Mouse (Mus musculus) liver, adult 2 months (tissue): ENCODE data around the gene Card10.

Experiments used
- CTCF ChIP-seq: fragments of 200-500 bp; IDR thresholded peaks from 2 replicates; pipeline ENCODE4 v1.5.1; 2011; ENCODE audit warnings: low read depth, low read length, control low read depth
- POLR2A ChIP-seq: fragments of 200-500 bp; IDR thresholded peaks from 2 replicates; pipeline ENCODE4 v1.6.1; 2011; ENCODE audit warnings: low read length, control low read depth; ENCODE audit not compliant: insufficient read depth; ENCODE audit errors: extremely low read depth

DNA sequence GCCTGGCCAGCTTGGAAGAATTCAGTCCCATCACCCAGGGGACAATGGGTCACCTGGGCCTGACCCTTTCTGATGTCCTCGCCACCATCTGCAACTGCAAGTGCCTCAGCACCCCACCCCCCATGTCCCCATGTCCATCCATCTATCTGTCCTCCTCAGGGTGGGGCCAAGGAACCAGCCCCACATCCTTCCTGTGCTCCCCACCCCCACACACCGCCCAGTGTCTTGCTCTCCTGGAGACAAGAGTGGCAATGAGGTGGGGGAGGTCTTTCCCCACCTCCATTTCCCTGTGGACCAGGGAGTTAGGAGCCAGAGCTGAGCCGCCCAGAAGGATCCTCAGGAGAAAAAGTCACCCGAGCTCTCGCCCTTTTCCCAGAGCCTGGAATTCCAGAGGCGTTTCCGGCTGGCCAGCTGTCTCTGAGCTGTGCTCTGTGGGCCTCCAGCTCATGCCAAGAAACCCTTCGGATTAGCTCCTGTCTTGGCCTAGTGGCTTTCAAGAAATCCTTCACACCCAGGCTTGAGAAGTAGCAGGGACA, 33.3 kb upstream of the Card10 start:
- TF ChIP-seq CTCF (no peak), POLR2A (no peak)
